Mouse (Mus musculus): Measurements from ENCODE around the gene Zfp219.

DNA sequence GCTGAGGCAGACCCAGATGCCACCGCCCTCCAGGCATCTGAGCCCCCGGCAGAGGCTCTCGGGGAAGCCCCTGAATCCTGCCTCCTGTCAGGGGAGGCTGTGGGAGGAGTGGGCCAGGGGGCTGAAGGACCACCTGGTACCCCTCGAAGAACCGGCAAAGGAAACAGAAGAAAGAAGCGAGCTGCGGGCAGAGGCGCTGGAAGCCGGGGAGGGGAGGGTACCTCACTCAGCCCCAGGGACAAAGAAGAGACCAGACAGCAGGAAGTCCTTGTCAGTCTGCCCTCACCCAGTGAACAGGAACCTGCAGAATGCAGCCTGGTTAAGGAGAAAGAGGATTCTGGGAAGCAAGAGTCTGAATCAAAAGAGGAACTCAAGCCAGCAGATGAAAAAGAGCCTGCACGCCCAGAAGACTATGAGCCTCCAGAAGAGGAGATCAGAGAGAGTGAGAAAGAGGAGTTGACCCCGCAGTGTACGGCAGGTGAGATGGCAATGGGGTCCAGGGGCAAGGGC is 31.0 kb downstream of the Zfp219 start:
- TF ChIP-seq CTCF (conservative IDR thresholded peaks at IDR 0.05; ENCODE audit: low read length) (no peak), POU5F1 (IDR thresholded peaks at IDR 0.05; ENCODE audit: borderline replicate concordance, low read length) (no peak)
